Mouse (Mus musculus): ENCODE measurements around the gene Zbtb48. TPM values are rescaled to one million over a fixed set of nuclear protein-coding genes. Genes with fewer than 3 reads are reported as not detected.

Gene Zbtb48
- total RNA-seq, 4 experiments from 2014 or later, result 11.7 to 17.5 (median 14.0) TPM

DNA sequence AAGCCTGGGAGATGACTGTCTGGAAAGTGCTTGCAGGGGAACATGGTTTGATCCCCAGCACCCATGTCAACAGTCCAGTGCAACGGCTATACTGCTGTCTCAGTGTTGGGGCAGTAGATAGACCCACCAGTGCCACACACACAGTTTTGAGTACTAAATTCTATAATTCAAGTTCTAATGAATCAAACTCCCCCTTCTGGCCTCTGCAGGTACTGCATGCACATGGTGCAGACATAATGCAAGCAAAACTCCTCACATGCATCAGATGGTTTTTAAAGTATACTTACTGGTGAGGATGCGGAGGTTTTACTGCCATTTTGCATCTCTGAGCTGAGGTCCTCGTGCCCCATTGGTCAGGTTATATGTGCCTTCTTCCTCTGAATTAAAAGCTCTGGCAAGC lies 52.0 kb downstream of the Zbtb48 start:
- no peak for DNase-seq (ENCODE audit: low spot score in 2 of 2)

DNA sequence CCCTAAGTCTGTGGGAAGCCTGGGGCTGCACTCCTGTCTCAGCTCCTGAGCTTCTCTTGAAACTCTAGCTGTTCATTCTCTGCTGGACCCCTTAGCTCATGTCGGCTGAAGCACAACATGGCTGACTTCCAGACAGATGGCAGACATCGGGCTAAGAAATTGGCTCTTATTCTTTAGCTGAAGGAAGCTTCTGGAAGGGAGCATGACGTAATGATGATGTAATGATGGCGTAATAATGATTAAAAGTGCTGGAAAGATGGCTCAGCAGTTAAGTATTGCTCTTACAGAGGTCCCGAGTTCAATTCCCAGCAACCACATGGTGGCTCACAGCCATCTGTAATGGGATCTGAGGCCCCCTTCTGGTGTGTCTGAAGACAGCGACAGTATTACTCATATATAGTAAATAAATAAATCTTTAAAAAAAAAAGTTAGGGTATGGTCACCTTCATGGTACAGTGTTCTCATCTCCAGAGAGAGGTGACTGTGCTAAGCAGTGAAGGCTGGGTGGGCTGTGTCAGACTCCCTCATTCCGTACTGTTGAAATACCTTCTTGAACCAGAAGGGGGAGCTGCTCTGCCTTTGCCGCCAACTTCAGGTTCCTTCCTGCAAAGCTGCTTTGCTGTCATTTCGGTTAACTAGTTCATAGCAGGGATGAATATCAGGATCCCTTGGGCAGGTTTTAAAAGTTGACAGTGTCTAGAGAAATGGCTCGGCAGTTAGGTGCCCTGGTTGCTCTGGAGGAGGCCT lies 55.1 kb downstream of the Zbtb48 start:
- DNase-seq (ENCODE audit: low spot score in 2 of 2), result no peak

Other genes with a start within 250 kb of the Zbtb48 start
- gene Camta1, start 165.8 kb downstream of the Zbtb48 start, total RNA-seq (2022), result 100 to 1,000 TPM; 236 to 263 (median 255) TPM
- gene Dnajc11, start 94.0 kb downstream of the Zbtb48 start, total RNA-seq (2022), result 10 to 100 TPM; 51.5 to 75.7 (median 62.5) TPM
- gene Thap3, start 38.7 kb downstream of the Zbtb48 start, total RNA-seq (2022), result 10 to 100 TPM; 17.5 to 27.0 (median 24.0) TPM
- 10 to 100 TPM; 15.4 to 17.4 (median 15.8) TPM for gene Phf13, start 31.4 kb downstream of the Zbtb48 start, total RNA-seq (2022)
- 10 to 100 TPM; 15.8 to 21.0 (median 19.3) TPM for gene Klhl21, start 18.9 kb downstream of the Zbtb48 start, total RNA-seq (2022)
- gene Tas1r1, start 10.9 kb upstream of the Zbtb48 start, total RNA-seq (2022), result under 1 TPM; 0.61 to 0.94 (median 0.73) TPM
- gene Nol9, start 11.7 kb upstream of the Zbtb48 start, total RNA-seq (2022), result 10 to 100 TPM; 15.7 to 18.2 (median 17.2) TPM
- gene Plekhg5, start 44.8 kb upstream of the Zbtb48 start, total RNA-seq (2022), result 10 to 100 TPM; 72.6 to 90.6 (median 82.4) TPM
- gene Tnfrsf25, start 88.3 kb upstream of the Zbtb48 start, total RNA-seq (2022), result 1 to 10 TPM; 4.3 to 9.8 (median 6.3) TPM
- gene Espn, start 124.7 kb upstream of the Zbtb48 start, total RNA-seq (2022), result 1 to 10 TPM; 2.1 to 3.2 (median 2.6) TPM
- not detected for gene Hes2, start 131.2 kb upstream of the Zbtb48 start, total RNA-seq (2022)
- gene Acot7, start 150.5 kb upstream of the Zbtb48 start, total RNA-seq (2022), result 100 to 1,000 TPM; 281 to 320 (median 303) TPM
- 10 to 100 TPM; 27.5 to 40.2 (median 31.6) TPM for gene Gpr153, start 246.6 kb upstream of the Zbtb48 start, total RNA-seq (2022)

Data from left cerebral cortex, adult 8-10 months (tissue).